8 mouse cellular contexts compared by ENCODE assay signal in genomic region chr1:36690671-36691235, GRCm38 (mm10). TPM values are rescaled to one million over a fixed set of nuclear protein-coding genes. Genes with fewer than 3 reads are reported as not detected.
A peak's percentile ranks its signal among the peaks of the same experiment; 100 is the strongest.
DNase-seq lines count a peak whose midpoint lies in the region; ATAC-seq and TF ChIP-seq lines count a peak whose summit lies in the region.

No protein-coding gene starts in this region.

- no peaks in the 10 kb centered on the region for H3K27me3 ChIP-seq in spleen, adult 2 months (ENCODE audit: control insufficient read depth, insufficient read depth, low read length)
- no peaks in the 10 kb centered on the region for H3K27me3 ChIP-seq in limb, embryonic 13.5 days
- H3K27me3 ChIP-seq in stomach, embryonic 15.5 days (replicated peaks), result no peaks in the 10 kb centered on the region

- H3K9ac ChIP-seq in limb, embryonic 13.5 days, result 0 out of 2 replicates have a peak overlapping the region, but pooled peaks have one; percentile 43
- no peak overlapping the region for H3K9ac ChIP-seq in stomach, embryonic 15.5 days

- H3K4me2 ChIP-seq in limb, embryonic 13.5 days (replicated peaks), result peak overlapping the region; percentile 88
- peak overlapping the region; percentile 54 for H3K4me2 ChIP-seq in stomach, embryonic 15.5 days

- H3K4me1 ChIP-seq in spleen, adult 2 months (ENCODE audit: control insufficient read depth, insufficient read depth, insufficient read length), result peaks cover 9% of the 10 kb centered on the region; the same call in 1 of the 2 replicates
- peaks cover 10% of the 10 kb centered on the region for H3K4me1 ChIP-seq in limb, embryonic 13.5 days
- peaks cover 4% of the 10 kb centered on the region for H3K4me1 ChIP-seq in stomach, embryonic 15.5 days

- H3K4me3 ChIP-seq in spleen, adult 2 months (ENCODE audit: extremely low read depth, insufficient read depth, insufficient read length), result peak overlapping the region; percentile 55; the same call in 1 of the 2 replicates
- peak overlapping the region; percentile 86 for H3K4me3 ChIP-seq in limb, embryonic 13.5 days
- peak overlapping the region; percentile 88 for H3K4me3 ChIP-seq in stomach, embryonic 15.5 days (replicated peaks)

- ATAC-seq in limb, embryonic 13.5 days (ENCODE audit: low FRiP score, low read depth), result no peak; the same call in 1 of the 2 replicates
- 0 out of 2 replicates have a peak, but pooled peaks have one; percentile 1 for ATAC-seq in stomach, embryonic 15.5 days (ENCODE audit: insufficient read depth, low FRiP score, low read depth)
- no peak; the same call in 1 of the 2 replicates for ATAC-seq in megakaryocyte-erythroid progenitor cell, adult 5-6 weeks (replicated peaks; ENCODE audit: low FRiP score, low TSS enrichment, poor library complexity, severe bottlenecking)

- peaks cover 3% of the 10 kb centered on the region; the same call in 1 of the 2 replicates for H3K36me3 ChIP-seq in spleen, adult 2 months (ENCODE audit: control insufficient read depth, insufficient read depth, low read length)
- peaks cover 20% of the 10 kb centered on the region for H3K36me3 ChIP-seq in limb, embryonic 13.5 days
- H3K36me3 ChIP-seq in stomach, embryonic 15.5 days, result 0 out of 2 replicates have a peak, but pooled peaks cover 9% of the 10 kb centered on the region

- no peak for TF ChIP-seq POLR2A in spleen, adult 2 months (IDR thresholded peaks at IDR 0.05; ENCODE audit: low read depth, low read length)

- H3K9me3 ChIP-seq in limb, embryonic 13.5 days, result no peaks in the 10 kb centered on the region
- H3K9me3 ChIP-seq in stomach, embryonic 15.5 days, result no peaks in the 10 kb centered on the region

- TF ChIP-seq CTCF in spleen, adult 2 months (IDR thresholded peaks at IDR 0.05; ENCODE audit: extremely low read depth, insufficient read depth, insufficient read length, insufficient replicate concordance), result no peak

- DNase-seq in cerebellum, adult 11-12 months, result peak; percentile 52
- DNase-seq in cerebellum, postnatal 4 days (ENCODE audit: low spot score in 2 of 2), result no peak
- no peak for DNase-seq in spleen, adult 2 months (ENCODE audit: low read depth in 1 of 2, low spot score in 2 of 2)
- DNase-seq in spleen, postnatal 10 days (ENCODE audit: low spot score in 2 of 2), result no peak
- no peak for DNase-seq in left cerebral cortex, adult 9 months (ENCODE audit: low spot score in 2 of 2)

- 62% methylated on average over 11 of the region's 11 CpGs for WGBS in spleen, adult 2 months
- WGBS in limb, embryonic 13.5 days, result 62% methylated on average over 11 of the region's 11 CpGs
- WGBS in stomach, embryonic 15.5 days, result 62% methylated on average over 11 of the region's 11 CpGs

- peak overlapping the region; percentile 74 for H3K27ac ChIP-seq in spleen, adult 2 months (ENCODE audit: insufficient read depth, low read length)
- no peak overlapping the region for H3K27ac ChIP-seq in limb, embryonic 13.5 days
- H3K27ac ChIP-seq in stomach, embryonic 15.5 days, result no peak overlapping the region

RNA-seq across cellular contexts. Expression of gene Cox5b, which starts 0.5 kb away (rescaled TPM):
- 160 and 241 TPM in 2 replicates for polyA plus RNA-seq in spleen, adult 2 months (2012; rRNA removed)
- polyA plus RNA-seq in limb, embryonic 13.5 days (2015; fragmentation: Nextera tagmentation; extraction: Ambion mirVana), result 479 and 511 TPM in 2 replicates
- 638 and 681 TPM in 2 replicates for polyA plus RNA-seq in stomach, embryonic 15.5 days (2015; fragmentation: Nextera tagmentation; extraction: Ambion mirVana)
- total RNA-seq in megakaryocyte-erythroid progenitor cell, adult 5-6 weeks (2014; fragmentation: Nextera tagmentation), result 728 and 806 TPM in 2 replicates
- 1,234 and 1,237 TPM in 2 replicates for total RNA-seq in megakaryocyte-erythroid progenitor cell, adult 5-6 weeks (2017)

RNA-seq across cellular contexts. Expression of gene Fam178b, which starts 7.8 kb away (rescaled TPM):
- polyA plus RNA-seq in spleen, adult 2 months (2012; rRNA removed), result 0.87 and 1.1 TPM in 2 replicates
- polyA plus RNA-seq in limb, embryonic 13.5 days (2015; fragmentation: Nextera tagmentation; extraction: Ambion mirVana), result 0.53 and 0.69 TPM in 2 replicates
- polyA plus RNA-seq in stomach, embryonic 15.5 days (2015; fragmentation: Nextera tagmentation; extraction: Ambion mirVana), result 0.68 and 0.96 TPM in 2 replicates
- not detected in 2 replicates for total RNA-seq in megakaryocyte-erythroid progenitor cell, adult 5-6 weeks (2014; fragmentation: Nextera tagmentation)
- total RNA-seq in megakaryocyte-erythroid progenitor cell, adult 5-6 weeks (2017), result not detected in 2 replicates

RNA-seq across cellular contexts. Expression of gene 4933424G06Rik, which starts 19.2 kb away (rescaled TPM):
- polyA plus RNA-seq in spleen, adult 2 months (2012; rRNA removed), result not detected in 2 replicates
- not detected in 2 replicates for polyA plus RNA-seq in limb, embryonic 13.5 days (2015; fragmentation: Nextera tagmentation; extraction: Ambion mirVana)
- polyA plus RNA-seq in stomach, embryonic 15.5 days (2015; fragmentation: Nextera tagmentation; extraction: Ambion mirVana), result 0.19 TPM in 1 of 2 replicates, not detected in the other
- total RNA-seq in megakaryocyte-erythroid progenitor cell, adult 5-6 weeks (2014; fragmentation: Nextera tagmentation), result not detected in 2 replicates
- total RNA-seq in megakaryocyte-erythroid progenitor cell, adult 5-6 weeks (2017), result not detected in 2 replicates

RNA-seq across cellular contexts. Expression of gene Actr1b, which starts 23.5 kb away (rescaled TPM):
- 76.6 and 85.5 TPM in 2 replicates for polyA plus RNA-seq in spleen, adult 2 months (2012; rRNA removed)
- 105 and 119 TPM in 2 replicates for polyA plus RNA-seq in limb, embryonic 13.5 days (2015; fragmentation: Nextera tagmentation; extraction: Ambion mirVana)
- polyA plus RNA-seq in stomach, embryonic 15.5 days (2015; fragmentation: Nextera tagmentation; extraction: Ambion mirVana), result 85.4 and 96.2 TPM in 2 replicates
- total RNA-seq in megakaryocyte-erythroid progenitor cell, adult 5-6 weeks (2014; fragmentation: Nextera tagmentation), result 45.8 and 49.2 TPM in 2 replicates
- total RNA-seq in megakaryocyte-erythroid progenitor cell, adult 5-6 weeks (2017), result 49.1 and 51.1 TPM in 2 replicates
